In genomic region chr12:102302831-102303351, GRCm38 (mm10) we compare ENCODE assay signal across 9 mouse cellular contexts. TPM values are rescaled to one million over a fixed set of nuclear protein-coding genes. Genes with fewer than 3 reads are reported as not detected.
DNase-seq lines count a peak whose midpoint lies in the region; ATAC-seq and TF ChIP-seq lines count a peak whose summit lies in the region.
"Had no signal": no experiment of that assay in that cellular context is flagged by ENCODE, and none has a peak within 500 bp of the region (broad histone marks: within the 10 kb centered on the region; RNA-seq: fewer than 3 reads in every experiment).

No protein-coding gene starts in this region.

- TF ChIP-seq POLR2A in lung, adult 2 months (IDR thresholded peaks at IDR 0.05; ENCODE audit: borderline replicate concordance, extremely low read depth, low read depth, low read length) = no peak

- DNase-seq in lung, adult 18-20 months = peak; percentile 58 to 60
- DNase-seq in lung, adult 2 months = no peak
- peak; percentile 65 to 82 for DNase-seq in gastrocnemius, postnatal 4 days (ENCODE audit: low spot score in 2 of 2)
- DNase-seq in ovary, postnatal 14 days (ENCODE audit: low spot score) = peak; percentile 39
- DNase-seq in forebrain, embryonic 14.5 days (ENCODE audit: low spot score) = no peak
- DNase-seq in cerebellum, adult 18-20 months = no peak
- no peak for DNase-seq in layer of hippocampus, adult 8-10 months (ENCODE audit: low spot score in 2 of 2)

- H3K9me3 ChIP-seq in kidney, embryonic 16.5 days (ENCODE audit: low read length) = no peaks in the 10 kb centered on the region
- H3K9me3 ChIP-seq in forebrain, embryonic 14.5 days (replicated peaks; ENCODE audit: control insufficient read depth, low read length) = no peaks in the 10 kb centered on the region

- no peaks in the 10 kb centered on the region for H3K36me3 ChIP-seq in kidney, embryonic 16.5 days (ENCODE audit: insufficient read depth, low read length)
- H3K36me3 ChIP-seq in forebrain, embryonic 14.5 days (ENCODE audit: control insufficient read depth, insufficient read depth, low read length) = no peaks in the 10 kb centered on the region

- no peaks in the 10 kb centered on the region for H3K27me3 ChIP-seq in kidney, embryonic 16.5 days (ENCODE audit: insufficient read depth, low read length)
- no peaks in the 10 kb centered on the region for H3K27me3 ChIP-seq in forebrain, embryonic 14.5 days (replicated peaks; ENCODE audit: control insufficient read depth, insufficient read depth, low read length)
- H3K27me3 ChIP-seq: Patski had no signal

- 53% methylated on average over 4 of the region's 4 CpGs for WGBS in lung, adult 2 months
- 65% methylated on average over 4 of the region's 4 CpGs for WGBS in kidney, embryonic 16.5 days
- WGBS in forebrain, embryonic 14.5 days = 79% methylated on average over 4 of the region's 4 CpGs

- H3K4me1 ChIP-seq in lung, adult 2 months (ENCODE audit: control insufficient read depth, insufficient read depth, low read length) = peaks cover 40% of the 10 kb centered on the region
- H3K4me1 ChIP-seq in kidney, embryonic 16.5 days (ENCODE audit: insufficient read depth, low read length) = peaks cover 43% of the 10 kb centered on the region
- peaks cover 3% of the 10 kb centered on the region for H3K4me1 ChIP-seq in forebrain, embryonic 14.5 days (ENCODE audit: control insufficient read depth, insufficient read depth, low read length)

- no peak overlapping the region for H3K9ac ChIP-seq in kidney, embryonic 16.5 days (replicated peaks; ENCODE audit: low read length)
- no peak overlapping the region for H3K9ac ChIP-seq in forebrain, embryonic 14.5 days (ENCODE audit: low read length)

- no peak for TF ChIP-seq CTCF in lung, adult 2 months (IDR thresholded peaks at IDR 0.05; ENCODE audit: insufficient read depth, low read length)

- H3K4me2 ChIP-seq in kidney, embryonic 16.5 days (replicated peaks; ENCODE audit: low read depth, low read length) = no peak overlapping the region
- H3K4me2 ChIP-seq in forebrain, embryonic 14.5 days (ENCODE audit: low read length) = no peak overlapping the region

- H3K27ac ChIP-seq in kidney, embryonic 16.5 days (ENCODE audit: low read length) = no peak overlapping the region
- H3K27ac ChIP-seq in forebrain, embryonic 14.5 days (ENCODE audit: low read depth, low read length) = no peak overlapping the region

- no peak overlapping the region for H3K4me3 ChIP-seq in lung, adult 2 months (replicated peaks; ENCODE audit: extremely low read depth, low read depth, low read length)
- no peak overlapping the region for H3K4me3 ChIP-seq in kidney, embryonic 16.5 days (ENCODE audit: low read length)
- no peak overlapping the region for H3K4me3 ChIP-seq in forebrain, embryonic 14.5 days (ENCODE audit: low read depth, low read length)

- ATAC-seq in kidney, embryonic 16.5 days (ENCODE audit: low FRiP score, low TSS enrichment) = peak; percentile 64
- no peak for ATAC-seq in forebrain, embryonic 14.5 days
- ATAC-seq: Patski had no signal

RNA-seq across cellular contexts. Expression of gene Rin3, which starts 20.0 kb away (rescaled TPM):
- polyA plus RNA-seq in lung, adult 2 months (2012; rRNA removed) = 40.9 and 41.5 TPM in 2 replicates
- 10 to 100 TPM; 29.7 to 33.1 TPM for total RNA-seq in gastrocnemius, postnatal 4 days (2021)
- 8.7 and 9.1 TPM in 2 replicates for polyA plus RNA-seq in kidney, embryonic 16.5 days (2015; fragmentation: Nextera tagmentation; extraction: Ambion mirVana)
- polyA plus RNA-seq in forebrain, embryonic 14.5 days (2014; fragmentation: Nextera tagmentation; extraction: Ambion mirVana) = 1.9 and 2.9 TPM in 2 replicates
- total RNA-seq in layer of hippocampus, adult 8-10 months (2022) = 1 to 10 TPM; 3.3 to 7.1 (median 4.8) TPM

Comparison
In these comparisons a context has a peak if more than half of its experiments do, and no peak if none do; other contexts are left out.
1. DNase-seq: peak in lung, adult 18-20 months (2 of 2), gastrocnemius, postnatal 4 days (2 of 2) and ovary, postnatal 14 days (single experiment); none in lung, adult 2 months (single experiment), forebrain, embryonic 14.5 days (single experiment), cerebellum, adult 18-20 months (0 of 2) and layer of hippocampus, adult 8-10 months (0 of 2).